Mouse (Mus musculus) gastrocnemius, postnatal 25 days (tissue): ENCODE data around the gene Pde11a. TPM values are rescaled to one million over a fixed set of nuclear protein-coding genes. Genes with fewer than 3 reads are reported as not detected.

Experiments
- DNase-seq: peaks from one replicate; pipeline ENCODE4 v3.0.0; 2022
- long read RNA-seq, 2 experiments: library from polyadenylated mRNA; stranded (forward); transcript quantifications; one replicate each; pipeline ENCODE4 v2.0.0; 2021
- total RNA-seq, 2 experiments: library from RNA; stranded (reverse); gene quantifications; 1 replicate in 1 of 2; 2 replicates in 1 of 2; pipeline ENCODE4 v1.2.3; 2021

The Pde11a gene
- under 1 TPM in 1 of 2 experiments, not detected in 1; 0.08 TPM for total RNA-seq
- long read RNA-seq, experiment 1 = 0 reads
- long read RNA-seq, experiment 2 = 0 reads

DNA sequence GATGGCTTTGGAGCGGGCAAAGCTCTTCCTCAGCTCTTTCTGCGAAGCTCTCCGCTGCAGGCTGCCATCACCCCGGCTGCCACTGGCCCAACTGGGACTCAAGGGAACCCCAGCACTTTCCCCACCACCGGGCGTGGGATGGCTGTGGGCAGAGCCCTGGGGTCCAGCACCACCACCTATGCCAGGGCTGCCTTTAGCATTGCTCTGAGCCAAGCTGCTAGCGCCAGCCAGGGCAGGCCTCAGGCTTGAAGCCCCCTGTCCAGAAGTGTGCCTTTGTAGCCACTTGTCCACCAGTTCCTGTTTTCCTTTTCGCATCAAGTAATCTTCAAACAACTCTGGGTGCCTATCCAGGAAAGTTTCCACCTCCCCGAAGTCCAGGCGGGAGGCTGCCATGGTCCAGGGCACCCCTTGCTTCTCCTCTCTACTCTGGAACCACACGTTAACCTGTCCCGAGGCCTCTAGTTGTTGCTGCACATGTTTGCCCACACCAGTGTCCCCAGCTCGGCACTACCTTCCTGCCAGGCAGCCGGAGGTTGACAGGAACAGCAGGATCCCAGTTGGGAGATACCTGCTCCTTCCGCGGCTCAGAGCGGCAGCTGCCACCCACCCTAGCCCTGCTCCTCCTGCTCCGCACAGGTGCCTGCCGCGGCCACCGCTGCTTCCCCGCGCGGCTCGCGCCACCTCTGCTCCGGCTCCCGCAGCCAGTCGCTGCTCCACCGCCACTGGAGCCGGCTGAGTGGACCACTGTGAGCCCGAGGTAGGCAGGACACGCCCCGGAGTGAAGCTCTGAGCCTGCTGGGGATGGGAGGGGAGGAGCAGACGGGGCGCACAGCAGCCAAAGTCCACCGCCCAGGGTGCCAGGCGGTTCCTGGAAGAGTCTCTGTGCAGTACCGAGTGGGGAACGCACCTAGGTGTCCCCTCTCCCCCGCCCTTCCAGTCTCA is at the start of gene Pde11a:
Pde11a (minus strand) TSS at position 560 of the 942 bp plus-strand sequence.
- DNase-seq = no peak

GRCm38 (mm10) chr2:76386531-76386930 is 48.0 kb upstream of the Pde11a start:
- no peak for DNase-seq

DNA sequence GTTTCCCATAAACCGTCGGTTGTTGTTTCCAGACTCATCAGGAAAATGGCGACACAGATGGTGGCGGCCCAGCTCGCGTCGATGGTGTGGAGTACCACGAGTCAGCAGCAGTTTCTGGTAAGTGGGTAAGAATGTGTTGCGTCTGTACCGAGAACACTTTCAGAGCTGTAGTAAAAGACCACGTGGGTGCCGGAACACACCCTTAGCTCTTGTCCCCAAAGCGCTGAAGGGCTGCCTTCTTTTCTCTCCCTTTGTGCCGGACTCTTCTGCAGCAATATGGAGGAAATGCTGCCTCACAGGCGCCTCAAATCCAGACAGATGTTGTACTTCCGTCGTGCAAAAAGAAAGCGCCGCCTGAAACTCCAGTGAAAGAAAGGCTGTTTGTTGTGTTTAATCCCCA is 40.1 kb upstream of the Pde11a start:
- no peak for DNase-seq

- DNase-seq = no peak
These were observed 36.1 kb upstream of the Pde11a start for GRCm38 (mm10) chr2:76374544-76375206.

GRCm38 (mm10) chr2:76372244-76372643 is 33.7 kb upstream of the Pde11a start:
- no peak for DNase-seq

DNA sequence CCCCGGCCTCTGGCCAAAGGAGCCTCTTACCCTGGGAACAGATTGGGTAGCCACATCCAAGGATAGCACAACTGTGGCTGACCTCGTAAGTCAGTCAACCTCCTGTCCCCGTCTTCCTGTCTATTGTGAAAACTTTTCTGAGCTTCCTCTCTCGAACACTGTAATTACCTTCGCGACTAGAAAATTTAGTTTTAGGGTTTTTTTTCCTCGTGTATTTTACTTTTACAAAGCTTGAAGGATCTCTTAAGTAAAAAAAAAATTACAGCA is 32.0 kb upstream of the Pde11a start:
- no peak for DNase-seq

- DNase-seq = peak; percentile 77
These were observed 31.5 kb upstream of the Pde11a start, which contains the start of gene Rbm45 for GRCm38 (mm10) chr2:76369821-76370655. Gene Rbm45 (plus strand): TSS chr2:76369984.

GRCm38 (mm10) chr2:76368861-76369660 is 30.5 kb upstream of the Pde11a start:
- DNase-seq = no peak

- peak; percentile 23 for DNase-seq
These were observed 28.8 kb upstream of the Pde11a start for GRCm38 (mm10) chr2:76367188-76367922.

DNA sequence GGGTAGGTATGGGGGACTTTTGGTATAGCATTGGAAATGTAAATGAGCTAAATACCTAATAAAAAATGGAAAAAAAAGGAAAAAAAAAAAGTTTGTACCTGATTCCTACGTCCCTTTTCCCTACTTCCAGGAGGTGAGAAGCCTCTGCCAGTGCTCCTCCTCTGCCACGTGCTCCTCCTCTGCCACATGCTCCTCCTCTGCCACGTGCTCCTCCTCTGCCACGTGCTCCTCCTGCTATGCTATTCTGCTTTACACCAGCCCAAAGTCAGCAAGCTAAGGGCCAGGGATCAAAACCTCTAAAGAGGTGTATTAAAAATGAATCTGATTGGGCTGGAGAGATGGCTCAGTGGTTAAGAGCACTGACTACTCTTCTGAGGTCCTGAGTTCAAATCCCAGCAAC is 27.2 kb upstream of the Pde11a start:
- no peak for DNase-seq

DNA sequence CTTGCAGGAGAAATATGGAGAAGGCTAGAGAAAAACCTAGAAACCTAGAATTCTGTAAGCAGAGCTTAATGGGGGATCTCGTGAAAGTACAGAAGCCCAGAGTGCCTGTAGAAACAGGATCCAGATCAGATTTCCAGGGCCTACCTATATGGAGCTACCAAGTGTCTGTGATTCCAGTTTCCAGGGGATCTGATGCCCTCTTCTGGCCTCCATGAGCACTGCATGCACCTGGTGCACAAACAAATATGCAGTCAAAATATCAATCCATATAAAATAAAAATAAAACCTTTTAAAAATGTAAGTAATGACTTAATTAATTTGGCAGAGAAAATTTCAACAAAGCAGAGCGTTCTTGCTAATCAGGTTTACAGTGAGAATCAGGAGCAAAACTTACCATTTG is 23.5 kb upstream of the Pde11a start:
- no peak for DNase-seq

DNA sequence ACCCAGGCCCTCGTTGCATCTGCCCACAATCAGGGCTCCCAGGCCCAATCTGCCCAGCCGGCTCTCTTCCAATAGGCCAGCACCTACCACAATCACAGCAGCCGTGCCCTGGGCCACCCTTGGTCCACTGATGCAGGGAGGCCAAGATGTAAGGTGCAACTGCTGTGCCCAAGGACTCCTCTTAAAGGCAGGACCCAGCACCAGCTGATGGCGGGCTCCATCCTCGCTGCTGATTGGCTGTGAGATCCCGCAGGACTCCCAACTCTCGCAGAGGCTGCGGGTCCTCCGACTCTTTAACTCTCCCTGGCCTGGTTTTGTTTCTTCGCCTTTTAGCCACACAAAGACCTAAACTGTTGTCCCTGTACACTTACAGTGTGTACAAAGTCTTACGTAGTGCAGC is 21.7 kb upstream of the Pde11a start, which contains the start of gene Cyct:
Cyct (minus strand) TSS at position 225 of the 400 bp plus-strand sequence.
- no peak for DNase-seq

DNA sequence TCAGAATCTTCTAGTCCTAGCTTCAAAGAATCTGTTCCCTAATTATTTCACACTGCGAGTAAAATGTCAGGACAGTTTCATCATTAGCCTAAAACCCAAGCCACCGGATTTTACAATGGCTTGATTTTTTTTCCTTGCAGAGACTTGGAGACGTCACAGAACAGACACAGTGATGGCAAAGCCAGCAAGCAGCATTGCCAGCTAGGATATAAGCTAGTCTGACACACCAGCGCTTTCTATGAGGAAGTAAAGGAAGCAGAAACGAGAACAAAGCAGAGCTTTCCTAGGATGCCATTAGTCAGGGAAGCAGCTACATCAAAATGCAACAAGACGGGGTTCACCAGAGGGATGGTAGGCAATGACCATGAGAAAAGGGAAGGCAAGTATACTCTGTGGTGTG is 9.3 kb upstream of the Pde11a start:
- DNase-seq = no peak

DNA sequence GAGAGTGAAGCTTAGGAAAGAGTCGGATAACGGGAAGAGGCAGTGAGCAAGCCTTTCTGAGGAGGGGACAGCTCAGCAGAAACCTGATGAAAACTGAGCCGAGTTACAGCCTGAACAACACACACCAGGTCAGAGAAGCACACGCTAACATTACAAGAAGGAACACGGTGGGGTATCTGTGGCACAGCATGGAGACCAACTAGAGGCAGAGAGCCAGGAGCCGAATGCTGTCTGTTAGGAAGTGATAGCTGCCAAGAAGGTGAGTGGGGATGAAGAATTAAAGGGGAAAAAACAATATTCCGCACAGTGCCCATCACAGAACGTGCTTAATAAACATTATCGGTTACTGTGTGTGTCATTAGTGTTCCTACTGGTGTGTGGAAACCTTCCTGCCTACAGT is 3.6 kb upstream of the Pde11a start:
- DNase-seq = no peak

GRCm38 (mm10) chr2:76334596-76334995 is 4.0 kb downstream of the Pde11a start:
- no peak for DNase-seq

DNA sequence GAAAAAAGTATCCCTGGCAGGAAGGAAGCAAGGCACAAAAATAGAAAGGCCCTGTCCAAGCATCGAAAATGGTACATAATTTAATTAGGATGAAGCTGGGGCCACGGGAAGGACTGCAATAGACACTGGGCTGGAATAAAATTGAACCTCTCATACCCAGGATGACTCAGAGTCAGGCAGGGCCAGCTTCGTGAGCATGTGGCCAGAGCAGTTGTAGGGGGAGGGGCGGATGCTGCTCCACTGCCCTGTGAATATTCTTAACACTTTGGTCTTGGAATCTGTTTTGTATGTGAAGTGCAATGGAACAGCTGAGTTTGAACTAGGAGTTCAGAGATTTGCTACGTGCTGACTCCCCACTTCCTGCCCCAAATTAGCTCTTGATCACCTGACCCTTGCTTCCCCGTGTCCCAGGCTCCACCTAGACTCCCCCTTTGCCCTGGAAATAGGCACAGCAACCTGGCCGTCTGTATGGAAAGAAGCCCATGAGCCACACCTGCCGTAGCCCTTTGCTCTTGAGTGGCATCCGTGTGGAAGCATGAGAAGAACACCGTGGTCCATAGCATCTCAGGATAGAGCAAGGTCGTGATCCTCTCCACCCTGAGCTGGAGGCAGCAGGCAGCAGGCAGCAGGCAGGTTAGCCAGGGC is 6.3 kb downstream of the Pde11a start:
- no peak for DNase-seq

- no peak for DNase-seq
These were observed 8.5 kb downstream of the Pde11a start for GRCm38 (mm10) chr2:76330081-76330480.

GRCm38 (mm10) chr2:76326161-76326560 is 12.4 kb downstream of the Pde11a start:
- DNase-seq = no peak

DNA sequence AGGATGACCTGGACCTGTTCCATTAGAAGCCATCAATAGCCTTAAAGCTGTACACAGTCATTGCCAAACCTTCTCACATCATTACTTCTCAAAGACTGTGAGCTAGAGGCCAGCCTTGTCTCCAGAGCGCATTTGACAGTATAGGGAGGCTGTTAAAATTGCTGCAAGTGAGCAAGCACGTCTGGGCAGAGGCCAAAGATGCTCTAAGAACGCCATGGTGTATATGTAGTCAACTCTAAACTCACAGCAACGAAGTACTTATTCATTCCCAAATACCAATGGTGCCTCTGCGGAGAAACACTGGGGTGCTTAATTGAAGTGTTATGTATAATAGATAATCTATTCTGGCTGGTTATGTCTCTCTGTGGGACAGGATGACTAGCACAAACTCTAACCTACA is 14.1 kb downstream of the Pde11a start:
- no peak for DNase-seq

- DNase-seq = no peak
These were observed 15.2 kb downstream of the Pde11a start for GRCm38 (mm10) chr2:76323185-76323875.
